Mouse (Mus musculus) megakaryocyte-erythroid progenitor cell, adult 5 weeks (primary cell): ENCODE measurements around the gene Mcf2l. TPM values are rescaled to one million over a fixed set of nuclear protein-coding genes. Genes with fewer than 3 reads are reported as not detected.

Source experiments
- polyA plus RNA-seq: library from polyadenylated mRNA; stranded (reverse); fragments of >175 nt; gene quantifications from 2 replicates; pipeline ENCODE4 v1.2.3, GENCODE M21; 2012

The Mcf2l gene
- polyA plus RNA-seq, result 15.5 and 22.8 TPM in 2 replicates

GRCm38 (mm10) chr8:12873357-12874046, at the start of gene Mcf2l:
TSS of gene Mcf2l (plus strand) at chr8:12873806.

GRCm38 (mm10) chr8:13025487-13026224, 152.1 kb downstream of the Mcf2l start, which contains the start of gene F7:
TSS of gene F7 (plus strand) at chr8:13026034.

GRCm38 (mm10) chr8:13037015-13037414, 163.4 kb downstream of the Mcf2l start, which contains the start of gene F10:
TSS of gene F10 (plus strand) at chr8:13037308.

GRCm38 (mm10) chr8:13060441-13061150, 187.0 kb downstream of the Mcf2l start, which contains the start of gene Proz:
TSS of gene Proz (plus strand) at chr8:13060914.

Other genes with a start within 250 kb of the Mcf2l start
- 25.6 and 27.0 TPM in 2 replicates for gene Tubgcp3, start 201.6 kb upstream of the Mcf2l start, polyA plus RNA-seq
- 11.9 and 16.2 TPM in 2 replicates for gene Atp11a, start 116.8 kb upstream of the Mcf2l start, polyA plus RNA-seq
- gene F7, start 152.2 kb downstream of the Mcf2l start, polyA plus RNA-seq, result 0.39 and 2.3 TPM in 2 replicates
- 10.6 and 35.2 TPM in 2 replicates for gene F10, start 163.5 kb downstream of the Mcf2l start, polyA plus RNA-seq
- not detected in 2 replicates for gene Proz, start 187.1 kb downstream of the Mcf2l start, polyA plus RNA-seq
- 10.3 and 11.0 TPM in 2 replicates for gene Pcid2, start 231.7 kb downstream of the Mcf2l start, polyA plus RNA-seq
- gene Cul4a, start 231.8 kb downstream of the Mcf2l start, polyA plus RNA-seq, result 26.8 and 32.1 TPM in 2 replicates